Mouse (Mus musculus) lung, postnatal 0 days (tissue): ENCODE measurements at regions not wholly inside any gene's neighbourhood (a gene's known extent, or its start where the extent isn't known, plus 50 kb on each side); places are given as distances from the start of the nearest gene placed in this dataset.

Source experiments
- ATAC-seq: fragments of 200-750 bp; cut with Nextera tagmentation; 2 replicates; pipeline ENCODE4 v1.8.0; 2017; ENCODE audit warnings: moderate library complexity
- DNase-seq: peaks from one replicate; pipeline ENCODE4 v3.0.0-alpha.2; 2016; ENCODE audit warnings: low spot score
- H3K27ac ChIP-seq: fragments of 300-500 bp; sonication (generic); 2 replicates; pipeline ENCODE4 v1.5.1; 2014; ENCODE audit warnings: antibody characterized with exemption, mild to moderate bottlenecking, low read length, mixed read lengths
- H3K27me3 ChIP-seq: fragments of 300-500 bp; sonication (generic); replicated peaks from 2 replicates; pipeline ENCODE4 v1.6.1; 2014; ENCODE audit warnings: low read length, mixed read lengths; ENCODE audit not compliant: insufficient read depth
- H3K36me3 ChIP-seq: fragments of 300-500 bp; sonication (generic); 2 replicates; pipeline ENCODE4 v1.6.1; 2014; ENCODE audit warnings: low read length, mixed read lengths; ENCODE audit not compliant: insufficient read depth
- H3K4me1 ChIP-seq: fragments of 300-500 bp; sonication (generic); 2 replicates; pipeline ENCODE4 v1.6.1; 2014; ENCODE audit warnings: antibody characterized with exemption, low read depth, low read length, mixed read lengths; ENCODE audit not compliant: insufficient read depth
- H3K4me2 ChIP-seq: fragments of 300-500 bp; sonication (generic); replicated peaks from 2 replicates; pipeline ENCODE4 v1.6.1; 2014; ENCODE audit warnings: low read depth, mild to moderate bottlenecking, low read length, moderate library complexity, mixed read lengths
- H3K4me3 ChIP-seq: fragments of 300-500 bp; sonication (generic); 2 replicates; pipeline ENCODE4 v1.5.1; 2014; ENCODE audit warnings: low read depth, low read length
- H3K9ac ChIP-seq: fragments of 300-500 bp; sonication (generic); replicated peaks from 2 replicates; pipeline ENCODE4 v1.6.1; 2014; ENCODE audit warnings: low read depth, mild to moderate bottlenecking
- H3K9me3 ChIP-seq: fragments of 300-500 bp; sonication (generic); 2 replicates; pipeline ENCODE4 v1.6.1; 2016; ENCODE audit warnings: low read length, mixed read lengths
- CTCF ChIP-seq: IDR thresholded peaks from 2 replicates; pipeline ENCODE4 v1.5.1; 2016; ENCODE audit warnings: antibody characterized with exemption, mild to moderate bottlenecking
- EP300 ChIP-seq: IDR thresholded peaks from 2 replicates; pipeline ENCODE4 v1.6.1; 2016; ENCODE audit warnings: antibody characterized with exemption, mild to moderate bottlenecking, control low read depth
- WGBS: fragments of 180-500 bp; shearing (Covaris S2); extraction: QIAGEN DNeasy Blood & Tissue Kit; methylation state at CpG from one replicate; pipeline ENCODE4 v1.1.7; 2014; 5-methylcytosine and 5-hydroxymethylcytosine counted together

- no peak overlapping the region for H3K27ac ChIP-seq
- ATAC-seq: no peak
- 69% methylated on average over 3 of the region's 3 CpGs for WGBS
- no peak overlapping the region for H3K4me3 ChIP-seq
- no peak for TF ChIP-seq CTCF
- TF ChIP-seq EP300: no peak
- no peak overlapping the region for H3K9ac ChIP-seq
- no peak overlapping the region for H3K4me2 ChIP-seq
- H3K36me3 ChIP-seq: no peaks in the 10 kb centered on the region
- no peak for DNase-seq
- no peaks in the 10 kb centered on the region for H3K9me3 ChIP-seq
- no peaks in the 10 kb centered on the region for H3K4me1 ChIP-seq
- no peaks in the 10 kb centered on the region for H3K27me3 ChIP-seq
These were observed 119.2 kb downstream of the Gxylt1 start for GRCm38 (mm10) chr15:93155756-93156155.

- 44% methylated on average over 4 of the region's 4 CpGs for whole genome bisulfite sequencing
- H3K27ac ChIP-seq: no peak overlapping the region
- DNase-seq: no peak
These were observed 121.0 kb downstream of the Gxylt1 start for GRCm38 (mm10) chr15:93154022-93154421.

GRCm38 (mm10) chr15:93144899-93145298 lies 130.1 kb downstream of the Gxylt1 start:
- Histone ChIP-seq H3K27me3 (no peaks in the 10 kb centered on the region), H3K4me2 (no peak overlapping the region), H3K4me1 (no peaks in the 10 kb centered on the region), H3K27ac (no peak overlapping the region), H3K4me3 (no peak overlapping the region), H3K9me3 (no peaks in the 10 kb centered on the region), H3K9ac (no peak overlapping the region), H3K36me3 (no peaks in the 10 kb centered on the region)
- WGBS: 49% methylated on average over 9 of the region's 9 CpGs
- ATAC-seq: no peak
- DNase-seq: no peak
- TF ChIP-seq EP300 (no peak), CTCF (no peak)

More at GRCm38 (mm10) chr15:93154022-93154421, 121.0 kb downstream of the Gxylt1 start:
- no peaks in the 10 kb centered on the region for H3K36me3 ChIP-seq
- no peaks in the 10 kb centered on the region for H3K9me3 ChIP-seq
- no peak overlapping the region for H3K4me2 ChIP-seq
- no peaks in the 10 kb centered on the region for H3K27me3 ChIP-seq
- H3K9ac ChIP-seq: no peak overlapping the region
- H3K4me1 ChIP-seq: no peaks in the 10 kb centered on the region
- TF ChIP-seq CTCF: peak; percentile 28; the same call in 1 of the 2 replicates
- no peak for TF ChIP-seq EP300
- ATAC-seq: no peak
- H3K4me3 ChIP-seq: no peak overlapping the region

GRCm38 (mm10) chr15:93144264-93144663 lies 130.7 kb downstream of the Gxylt1 start:
- no peak overlapping the region for H3K27ac ChIP-seq
- TF ChIP-seq CTCF: no peak
- TF ChIP-seq EP300: no peak
- no peak overlapping the region for H3K4me3 ChIP-seq
- no peak overlapping the region for H3K9ac ChIP-seq
- ATAC-seq (no peak), DNase-seq (no peak)
- no peaks in the 10 kb centered on the region for H3K27me3 ChIP-seq
- H3K4me1 ChIP-seq: no peaks in the 10 kb centered on the region
- H3K4me2 ChIP-seq: no peak overlapping the region
- H3K9me3 ChIP-seq: no peaks in the 10 kb centered on the region
- 73% methylated on average over 4 of the region's 4 CpGs for WGBS
- H3K36me3 ChIP-seq: no peaks in the 10 kb centered on the region

- 86% methylated on average over 18 of the region's 18 CpGs for WGBS
- no peaks in the 10 kb centered on the region for H3K9me3 ChIP-seq
- H3K4me3 ChIP-seq: no peak overlapping the region
- no peaks in the 10 kb centered on the region for H3K4me1 ChIP-seq
- no peak overlapping the region for H3K27ac ChIP-seq
- no peak overlapping the region for H3K9ac ChIP-seq
- no peak overlapping the region for H3K4me2 ChIP-seq
- ATAC-seq: no peak
- DNase-seq: no peak
- TF ChIP-seq EP300 (no peak), CTCF (no peak)
- H3K36me3 ChIP-seq: no peaks in the 10 kb centered on the region
- no peaks in the 10 kb centered on the region for H3K27me3 ChIP-seq
These were observed 141.6 kb downstream of the Gxylt1 start for GRCm38 (mm10) chr15:93133379-93133778.

- TF ChIP-seq EP300 (no peak), CTCF (no peak)
- Histone ChIP-seq H3K27ac (no peak overlapping the region), H3K36me3 (no peaks in the 10 kb centered on the region), H3K4me2 (no peak overlapping the region), H3K9ac (no peak overlapping the region), H3K9me3 (no peaks in the 10 kb centered on the region), H3K4me3 (no peak overlapping the region), H3K27me3 (no peaks in the 10 kb centered on the region), H3K4me1 (no peaks in the 10 kb centered on the region)
- ATAC-seq (no peak), DNase-seq (no peak)
These were observed 143.9 kb downstream of the Gxylt1 start for GRCm38 (mm10) chr15:93131056-93131455.

- WGBS: 66% methylated on average over 5 of the region's 5 CpGs
- Histone ChIP-seq H3K27ac (no peak overlapping the region), H3K9ac (no peak overlapping the region), H3K4me3 (no peak overlapping the region), H3K36me3 (no peaks in the 10 kb centered on the region), H3K4me1 (no peaks in the 10 kb centered on the region), H3K27me3 (no peaks in the 10 kb centered on the region), H3K4me2 (no peak overlapping the region), H3K9me3 (no peaks in the 10 kb centered on the region)
- ATAC-seq: no peak
- no peak for DNase-seq
- TF ChIP-seq CTCF (no peak), EP300 (no peak)
These were observed 149.7 kb downstream of the Gxylt1 start for GRCm38 (mm10) chr15:93125261-93125660.
